Mouse (Mus musculus) cerebellum, postnatal 4 days (tissue): ENCODE data around the gene Plcb2.

Experiments used
- DNase-seq, 2 experiments: peaks; one replicate each; pipeline ENCODE4 v3.0.0; 2022; ENCODE audit warnings: low spot score in 2 of 2, mixed read lengths in 1 of 2

Plcb2 gene

GRCm38 (mm10) chr2:118659998-118660452, 68.2 kb downstream of the Plcb2 start:
- peak in 1 of 2 experiments; percentile 49 for DNase-seq

GRCm38 (mm10) chr2:118659493-118659892, 68.7 kb downstream of the Plcb2 start:
- no peak for DNase-seq

DNA sequence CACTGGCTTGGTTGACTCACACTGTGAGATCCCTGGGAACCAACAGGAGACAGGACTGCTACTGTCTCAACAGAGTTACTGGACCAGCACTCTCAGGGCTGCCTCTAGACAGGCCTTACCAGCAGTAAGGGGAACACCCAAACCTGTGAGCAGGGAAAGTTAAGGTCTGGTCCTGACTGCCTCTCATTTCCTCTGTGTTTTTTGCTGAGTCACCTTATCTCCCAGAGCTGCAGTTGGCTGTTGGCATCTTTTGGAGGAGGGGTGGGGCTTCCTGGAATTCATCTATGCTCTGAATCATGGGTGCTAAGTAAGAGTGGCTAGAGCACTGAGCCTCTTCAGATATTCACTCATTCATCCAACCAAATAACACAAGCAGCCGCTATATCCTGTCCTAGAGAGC, 69.2 kb downstream of the Plcb2 start:
- no peak for DNase-seq

DNA sequence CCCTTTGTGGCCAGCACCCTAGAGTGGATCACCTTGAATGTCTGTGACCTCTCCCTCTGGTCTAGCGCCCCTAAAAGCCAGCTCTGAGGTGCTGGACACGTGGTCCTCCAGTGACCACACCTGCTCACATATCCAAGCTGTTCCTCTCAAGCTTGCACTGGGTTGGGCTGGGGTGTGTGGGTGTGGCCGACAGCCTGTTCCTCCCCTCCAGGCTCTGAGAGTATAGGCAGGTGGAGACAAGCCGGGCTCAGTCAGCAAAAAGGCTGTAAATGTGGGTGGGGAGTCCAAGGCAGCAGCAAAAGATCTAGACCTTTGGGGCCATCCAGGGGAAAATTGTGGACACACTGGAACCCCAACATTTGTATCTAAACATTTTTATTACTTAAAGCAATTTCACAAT, 69.8 kb downstream of the Plcb2 start:
- no peak for DNase-seq
